Mouse (Mus musculus) ES-E14 (cell line): ENCODE data around the gene Bcar3.
A peak's percentile ranks its signal among the peaks of the same experiment; 100 is the strongest.

Source experiments
- CHD2 ChIP-seq: IDR thresholded peaks from 2 replicates; pipeline ENCODE4 v1.6.1; 2014; ENCODE audit warnings: mild to moderate bottlenecking, low read depth, low read length, inconsistent platforms
- HCFC1 ChIP-seq: IDR thresholded peaks from 2 replicates; pipeline ENCODE4 v1.6.1; 2012; ENCODE audit warnings: low read length, inconsistent platforms, borderline replicate concordance; ENCODE audit not compliant: insufficient read depth
- MAFK ChIP-seq: IDR thresholded peaks from 2 replicates; pipeline ENCODE4 v1.6.1; 2014; ENCODE audit warnings: mild to moderate bottlenecking, low read depth, low read length, inconsistent platforms; ENCODE audit not compliant: insufficient read depth
- ZC3H11A ChIP-seq: IDR thresholded peaks from 2 replicates; pipeline ENCODE4 v1.6.1; 2012; ENCODE audit warnings: low read depth, mild to moderate bottlenecking, inconsistent platforms, low read length, borderline replicate concordance

- TF ChIP-seq MAFK = peak; percentile 99
- TF ChIP-seq ZC3H11A = peak; percentile 78; the same call in 1 of the 2 replicates
- no peak for TF ChIP-seq HCFC1
- TF ChIP-seq CHD2 = no peak
Measured at GRCm38 (mm10) chr3:122295511-122295910, 1.6 kb downstream of the Bcar3 start.
